Mouse (Mus musculus) urinary bladder, postnatal 25 days (tissue): ENCODE measurements around the gene Gm11096.
A peak's percentile ranks its signal among the peaks of the same experiment; 100 is the strongest.

Experiments used
- DNase-seq: peaks from one replicate; pipeline ENCODE4 v3.0.0; 2022; ENCODE audit warnings: low spot score

Gm11096 gene

DNA sequence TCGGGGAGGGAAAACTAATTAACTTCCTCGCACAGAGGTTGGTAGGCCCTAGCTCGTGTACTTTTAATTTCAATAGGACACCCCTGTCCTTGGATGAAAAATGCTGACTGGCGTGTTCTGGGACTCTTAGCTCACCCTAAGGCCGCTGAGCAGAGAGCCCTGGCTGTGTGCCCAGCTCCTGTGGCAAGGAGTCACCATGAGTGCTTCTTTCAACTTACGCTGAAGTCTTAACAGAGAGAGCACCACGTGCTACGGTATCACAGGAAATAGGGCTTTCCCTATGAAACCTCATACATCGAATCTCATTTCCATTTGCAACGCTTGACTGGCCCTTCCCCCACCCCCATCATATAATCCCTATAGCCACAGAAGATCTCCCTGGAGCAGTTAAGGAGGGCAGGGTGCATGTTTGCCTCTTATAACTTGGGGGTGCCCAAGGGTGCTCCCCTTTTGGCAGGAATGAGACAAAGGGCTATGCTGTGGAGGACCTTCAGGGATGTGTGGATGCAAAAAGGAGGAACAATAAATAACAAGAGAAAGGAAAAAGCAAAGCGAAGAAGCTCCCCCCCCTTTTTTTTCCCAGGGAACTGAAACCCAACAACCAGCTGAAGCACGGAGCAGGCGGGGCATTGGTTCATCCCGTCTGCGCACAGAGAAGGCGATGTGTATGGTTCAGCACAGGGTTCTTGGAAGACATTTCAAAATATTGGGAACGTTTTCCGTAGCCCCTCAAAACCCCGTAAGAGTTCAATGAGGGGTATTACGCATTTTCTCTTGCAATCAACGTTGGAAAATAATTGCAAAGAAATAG, 39.0 kb downstream of the Gm11096 start:
- peak; percentile 35 for DNase-seq

DNA sequence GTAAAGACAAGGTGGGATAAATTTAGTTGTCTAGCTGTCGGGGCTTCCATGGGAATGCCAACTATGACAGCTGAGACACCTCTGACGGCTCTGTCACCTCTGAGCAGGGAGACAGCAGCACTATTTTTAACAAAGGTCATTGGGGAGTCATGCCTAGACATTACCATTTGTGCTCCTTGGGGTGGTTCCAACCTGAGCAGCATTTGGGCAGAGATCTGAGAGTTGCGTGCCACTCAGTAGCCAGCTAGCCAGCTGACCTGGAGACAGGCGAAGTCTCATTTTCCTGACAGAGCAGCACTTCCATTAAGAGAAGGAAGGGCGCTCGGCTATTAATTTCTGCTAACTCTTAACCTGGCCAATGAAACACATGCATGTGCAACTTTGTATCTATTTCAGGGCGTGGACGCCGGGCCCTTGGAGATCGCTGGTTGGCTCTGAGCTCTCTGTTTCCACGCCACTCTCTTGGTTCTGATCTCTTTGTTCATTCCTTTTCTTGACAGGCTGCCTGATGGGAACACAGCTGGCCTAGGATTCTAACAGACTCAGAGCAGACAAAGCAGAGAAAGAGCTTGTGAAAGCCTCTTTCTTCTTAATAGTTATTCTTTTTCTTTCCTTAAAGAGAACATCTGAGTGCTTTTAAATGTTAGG, 40.4 kb downstream of the Gm11096 start:
- DNase-seq: no peak

DNA sequence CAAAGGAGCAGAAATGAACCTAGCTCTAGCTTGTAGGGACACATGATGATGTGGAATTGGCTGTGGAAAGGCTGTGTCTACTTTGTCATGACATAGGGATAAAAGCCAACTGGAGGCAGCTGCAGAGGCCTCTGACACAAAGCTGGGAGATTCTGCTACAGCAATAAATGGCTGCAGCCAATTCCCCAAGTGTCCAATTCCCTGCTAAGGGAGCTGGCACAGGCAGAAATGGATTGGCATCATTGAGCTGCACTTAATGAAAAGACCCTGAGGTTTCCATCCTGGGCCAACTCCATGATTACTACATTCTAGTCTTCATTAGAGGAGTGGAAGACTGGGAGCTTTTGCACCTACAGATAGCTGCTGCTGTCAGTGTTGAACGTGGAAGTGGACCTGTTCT, 44.8 kb downstream of the Gm11096 start:
- no peak for DNase-seq
